Mouse (Mus musculus) bone marrow, adult 2 months (tissue): ENCODE results near the gene Rexo1. TPM values are rescaled to one million over a fixed set of nuclear protein-coding genes. Genes with fewer than 3 reads are reported as not detected.

Experiments
- H3K27ac ChIP-seq: fragments of 200-500 bp; 2 replicates; pipeline ENCODE4 v1.5.1; 2012; ENCODE audit warnings: low read depth, mild to moderate bottlenecking, control low read depth, inconsistent platforms, low read length; ENCODE audit not compliant: control insufficient read depth, poor library complexity, insufficient read depth
- H3K4me1 ChIP-seq: fragments of 200-500 bp; 2 replicates; pipeline ENCODE4 v1.6.1; 2011; ENCODE audit warnings: low read length; ENCODE audit not compliant: control insufficient read depth, insufficient read depth
- H3K4me3 ChIP-seq: fragments of 200-500 bp; replicated peaks from 2 replicates; pipeline ENCODE3; 2011; ENCODE audit warnings: mild to moderate bottlenecking, low read depth, low read length, control low read depth; ENCODE audit not compliant: control insufficient read depth
- CTCF ChIP-seq: fragments of 200-500 bp; IDR thresholded peaks from 2 replicates; pipeline ENCODE4 v1.5.1; 2011; ENCODE audit warnings: low read length, control low read depth; ENCODE audit not compliant: control insufficient read depth, insufficient read depth
- POLR2A ChIP-seq: fragments of 200-500 bp; IDR thresholded peaks from 2 replicates; pipeline ENCODE4 v1.6.1; 2011; ENCODE audit warnings: low read depth, mild to moderate bottlenecking, control low read depth, low read length, borderline replicate concordance; ENCODE audit not compliant: control insufficient read depth
- WGBS: fragments of 180-500 bp; shearing (Covaris S2); methylation state at CpG from one replicate; pipeline ENCODE4 v1.1.7; 2018; 5-methylcytosine and 5-hydroxymethylcytosine counted together
- polyA plus RNA-seq: library from polyadenylated mRNA; stranded (reverse); fragments of >200 nt; gene quantifications from 2 replicates; pipeline ENCODE4 v1.2.4, GENCODE M21; 2011; ENCODE audit warnings: low replicate concordance; ENCODE audit not compliant: missing spikeins, insufficient read depth, insufficient read length

Rexo1 gene
- polyA plus RNA-seq, 1 experiment, result 55.3 TPM

DNA sequence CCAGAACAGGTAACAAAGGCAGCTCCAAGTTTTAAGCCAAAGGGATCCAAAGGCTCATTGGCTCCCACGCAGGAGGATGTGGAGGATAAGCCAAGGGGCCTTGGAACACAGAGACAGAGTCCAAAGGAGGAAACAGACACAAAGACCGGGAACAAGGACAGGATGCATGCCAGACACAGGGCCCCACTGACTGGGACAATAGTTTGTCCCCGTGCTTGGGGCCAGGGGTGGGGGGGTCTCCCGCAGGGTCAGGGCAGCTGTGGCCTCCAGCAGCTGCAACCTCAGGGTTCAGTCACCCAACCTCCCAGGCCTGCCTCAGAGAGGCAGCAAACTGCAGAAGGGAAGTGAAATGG is 25.9 kb upstream of the Rexo1 start:
- Histone ChIP-seq H3K27ac (peak overlapping the region; percentile 35; the same call in 1 of the 2 replicates), H3K4me1 (peaks cover 2% of the 10 kb centered on the region; the same call in 1 of the 2 replicates), H3K4me3 (no peak overlapping the region)
- TF ChIP-seq POLR2A (no peak), CTCF (no peak)
- 32% methylated on average over 4 of the region's 4 CpGs for WGBS

DNA sequence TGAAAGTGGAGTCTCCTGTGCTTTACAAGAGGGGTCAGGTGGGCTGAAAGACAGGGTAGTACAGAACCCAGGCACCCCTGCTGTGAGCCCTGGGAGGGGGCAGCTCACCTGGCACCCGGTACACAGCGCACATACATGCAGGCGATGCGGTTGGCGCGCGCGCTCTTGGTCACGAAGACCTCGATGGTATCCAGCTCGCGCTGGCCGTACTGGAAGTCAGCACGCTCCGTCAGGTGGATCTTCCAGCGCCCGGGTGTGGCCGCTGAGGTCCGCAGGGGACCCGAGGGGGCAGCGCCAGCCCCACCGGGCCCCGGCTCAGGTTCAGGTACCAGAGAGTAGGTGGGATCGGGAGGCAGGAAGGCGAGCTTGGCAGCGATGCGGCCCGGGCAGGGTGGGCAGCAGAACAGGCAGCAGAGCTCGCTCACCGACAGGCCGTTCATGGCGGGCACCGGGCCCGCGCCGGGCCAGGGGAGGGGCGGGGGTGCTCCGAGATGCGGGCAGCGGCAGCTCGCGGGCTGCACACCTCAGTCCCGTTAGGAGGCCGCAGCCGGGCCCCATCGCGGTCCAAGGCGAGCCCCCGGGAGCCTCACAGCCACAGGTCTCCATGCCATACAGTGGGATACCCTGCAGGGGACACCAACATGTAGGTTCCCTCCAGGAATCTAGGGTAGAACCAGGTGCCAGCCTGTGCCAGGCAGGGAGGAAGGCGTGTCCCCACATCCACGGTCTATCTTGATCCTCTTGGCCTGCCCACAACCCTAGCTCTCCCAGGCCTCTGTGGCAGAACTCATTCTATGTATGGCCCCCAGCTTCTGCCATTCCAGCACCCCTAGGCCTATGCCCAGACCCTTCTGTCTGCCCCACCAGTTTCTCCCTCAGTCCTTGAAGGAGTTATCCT is 25.3 kb upstream of the Rexo1 start:
- peak overlapping the region; percentile 17 for H3K27ac ChIP-seq
- WGBS, result 92% methylated on average over 51 of the region's 51 CpGs

DNA sequence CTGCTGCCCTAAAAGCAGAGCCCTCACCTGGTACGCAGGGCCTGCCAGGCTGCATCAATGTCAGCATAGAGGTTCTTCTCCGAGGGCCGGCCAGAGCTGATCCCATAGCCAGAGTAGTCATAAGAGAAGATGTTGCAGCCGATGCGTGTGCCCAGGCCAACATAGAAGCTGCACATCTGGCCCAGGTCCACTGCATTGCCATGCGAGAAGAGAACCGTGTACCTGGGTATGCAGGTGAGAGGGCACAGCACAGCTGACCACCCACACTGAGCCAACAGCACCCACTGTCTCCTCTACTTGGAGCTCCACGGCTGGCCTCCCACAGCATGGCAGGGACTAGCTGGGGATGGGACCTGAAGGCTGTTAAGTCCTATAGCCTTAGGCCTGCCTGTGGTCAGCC is 24.2 kb upstream of the Rexo1 start:
- WGBS, result 93% methylated on average over 8 of the region's 8 CpGs
- Histone ChIP-seq H3K27ac (no peak overlapping the region), H3K4me1 (peaks cover 2% of the 10 kb centered on the region; the same call in 1 of the 2 replicates), H3K4me3 (no peak overlapping the region)
- TF ChIP-seq CTCF (no peak), POLR2A (no peak)

More for the DNA sequence above, 25.3 kb upstream of the Rexo1 start:
- Histone ChIP-seq H3K4me1 (peaks cover 2% of the 10 kb centered on the region; the same call in 1 of the 2 replicates), H3K4me3 (no peak overlapping the region)
- TF ChIP-seq POLR2A, result no peak
- no peak for TF ChIP-seq CTCF

DNA sequence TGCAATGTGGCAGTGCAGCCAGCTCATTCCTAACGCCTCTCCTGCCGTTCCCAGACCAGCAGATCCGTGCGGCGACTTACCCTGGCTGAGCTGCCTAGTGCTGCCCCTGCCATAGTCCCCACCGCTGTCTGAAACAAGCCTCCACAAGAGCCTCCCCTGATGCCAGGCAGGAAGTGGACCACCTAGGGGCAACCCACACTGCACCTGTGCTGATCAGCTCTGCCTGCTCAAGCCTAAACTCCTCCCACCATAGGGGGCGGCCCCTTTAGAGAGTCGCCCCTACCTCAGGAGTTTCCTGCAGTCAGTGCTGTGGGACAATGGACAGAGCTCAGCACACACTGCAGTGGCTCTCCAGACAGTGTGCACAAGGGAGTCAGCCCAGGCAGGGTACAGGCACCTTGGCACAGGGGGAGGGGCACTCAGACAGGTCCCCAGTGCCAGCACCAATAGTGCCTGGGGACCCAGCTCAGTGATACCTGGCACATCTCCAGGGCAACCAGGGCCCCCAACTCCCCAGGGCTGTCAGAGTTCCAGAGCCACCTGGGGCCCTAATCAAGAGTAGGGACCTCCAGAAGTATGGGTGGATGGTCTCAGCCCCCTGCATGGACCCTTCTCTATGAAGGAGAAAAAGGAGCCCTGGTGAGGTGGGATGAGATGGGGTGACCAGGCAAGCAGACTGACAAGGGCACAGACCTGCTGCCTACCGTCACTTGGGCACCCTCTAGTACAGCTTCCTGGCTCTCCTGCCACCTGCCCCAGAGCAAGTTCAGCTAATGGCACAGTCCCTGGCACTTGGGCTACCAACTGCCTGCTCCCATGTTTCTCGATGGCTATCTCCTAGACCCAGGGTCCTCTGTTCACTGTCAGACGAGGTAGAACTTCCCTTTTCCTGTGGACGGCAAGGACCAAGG is 23.5 kb upstream of the Rexo1 start:
- no peak overlapping the region for H3K27ac ChIP-seq
- H3K4me3 ChIP-seq, result no peak overlapping the region
- H3K4me1 ChIP-seq, result peaks cover 2% of the 10 kb centered on the region; the same call in 1 of the 2 replicates
- 73% methylated on average over 12 of the region's 12 CpGs for WGBS
- TF ChIP-seq POLR2A (no peak), CTCF (no peak)

DNA sequence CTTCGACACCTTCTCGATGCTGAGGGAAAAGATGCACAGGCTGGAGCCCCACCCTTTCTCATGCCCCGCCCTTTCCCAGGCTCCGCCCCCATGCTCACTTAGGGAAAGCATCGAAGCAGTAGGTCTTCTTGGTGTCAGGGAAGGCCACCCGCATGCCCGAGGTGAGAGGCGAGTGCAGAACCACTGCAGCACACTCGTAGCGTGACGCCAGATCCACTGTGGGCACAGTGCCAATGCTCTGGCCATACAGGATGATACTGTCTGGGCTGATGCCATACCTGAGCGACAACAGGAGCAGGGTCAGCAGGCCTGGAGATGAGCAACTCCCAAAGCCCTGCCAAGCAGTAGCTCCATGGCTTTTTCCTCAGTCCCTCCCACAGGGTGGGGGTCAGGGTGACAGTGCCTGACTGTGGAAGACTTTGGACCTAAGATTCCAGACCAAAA is 22.7 kb upstream of the Rexo1 start:
- WGBS, result 67% methylated on average over 12 of the region's 12 CpGs
- Histone ChIP-seq H3K4me1 (peaks cover 2% of the 10 kb centered on the region), H3K4me3 (no peak overlapping the region), H3K27ac (no peak overlapping the region)
- TF ChIP-seq POLR2A, result no peak
- no peak for TF ChIP-seq CTCF

DNA sequence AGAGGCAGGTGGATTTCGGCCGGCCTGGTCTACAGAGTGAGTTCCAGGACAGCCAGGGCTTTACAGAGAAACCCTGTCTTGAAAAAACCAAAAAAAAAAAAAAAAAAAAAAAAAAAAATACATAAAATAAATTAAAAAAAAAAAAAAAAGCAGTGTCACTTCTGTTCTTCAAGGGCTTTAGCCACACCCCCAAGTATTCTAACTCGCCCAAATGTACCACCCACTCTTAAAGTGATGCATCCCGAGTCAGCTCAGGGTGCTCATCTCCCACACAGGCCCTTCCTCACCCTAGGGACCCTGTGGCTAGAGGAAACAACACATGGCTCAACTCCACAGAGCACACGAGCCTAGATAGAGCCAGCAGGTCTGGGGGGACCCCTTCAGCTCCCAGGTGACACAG is 21.7 kb upstream of the Rexo1 start:
- H3K4me3 ChIP-seq, result no peak overlapping the region
- TF ChIP-seq CTCF, result no peak
- TF ChIP-seq POLR2A, result no peak
- peaks cover 5% of the 10 kb centered on the region for H3K4me1 ChIP-seq
- WGBS, result 74% methylated on average over 5 of the region's 5 CpGs
- no peak overlapping the region for H3K27ac ChIP-seq

DNA sequence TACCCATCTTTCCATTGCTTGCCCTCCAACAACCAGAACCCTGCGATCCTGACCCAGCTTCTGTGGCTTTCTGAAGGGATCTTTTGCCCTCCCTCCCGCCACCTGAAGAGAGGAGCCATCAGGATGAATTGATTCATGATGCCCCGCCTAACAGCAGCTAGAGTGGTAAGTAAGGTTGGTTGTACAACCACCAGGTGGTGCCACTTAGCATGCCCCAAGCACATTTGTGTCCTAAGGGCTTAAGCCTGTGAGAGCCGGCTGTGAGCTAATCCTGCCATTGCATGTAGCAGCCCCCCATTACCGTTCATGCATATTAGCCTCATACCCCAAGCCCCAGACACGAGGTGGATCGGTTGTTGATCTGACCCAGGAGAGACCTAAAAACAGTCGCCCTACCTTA is 17.6 kb upstream of the Rexo1 start:
- Histone ChIP-seq H3K4me3 (peak overlapping the region; percentile 49), H3K4me1 (peaks cover 7% of the 10 kb centered on the region), H3K27ac (peak overlapping the region; percentile 62)
- 3% methylated on average over 8 of the region's 8 CpGs for WGBS
- TF ChIP-seq POLR2A (no peak), CTCF (peak; percentile 77)
